Mouse (Mus musculus) midbrain, embryonic 11.5 days (tissue): Measurements from ENCODE around the gene Gm10277. TPM values are rescaled to one million over a fixed set of nuclear protein-coding genes. Genes with fewer than 3 reads are reported as not detected.

Experiments used
- ATAC-seq: fragments of 200-750 bp; cut with Nextera tagmentation; 2 replicates; pipeline ENCODE4 v1.8.0; 2017; ENCODE audit warnings: moderate TSS enrichment, moderate library complexity; ENCODE audit not compliant: low FRiP score
- DNase-seq: peaks from one replicate; pipeline ENCODE4 v3.0.0; 2015; ENCODE audit warnings: low spot score; ENCODE audit errors: missing footprints
- H3K27ac ChIP-seq: fragments of 300-500 bp; sonication (generic); 2 replicates; pipeline ENCODE4 v1.5.1; 2014; ENCODE audit warnings: low read depth, low read length
- H3K27me3 ChIP-seq: fragments of 300-500 bp; sonication (generic); 2 replicates; pipeline ENCODE4 v1.6.1; 2014; ENCODE audit warnings: mild to moderate bottlenecking, low read length, moderate library complexity, mixed read lengths; ENCODE audit not compliant: control insufficient read depth, insufficient read depth
- H3K36me3 ChIP-seq: fragments of 300-500 bp; sonication (generic); 2 replicates; pipeline ENCODE4 v1.6.1; 2014; ENCODE audit warnings: mild to moderate bottlenecking, low read length, moderate library complexity, mixed read lengths; ENCODE audit not compliant: control insufficient read depth, insufficient read depth
- H3K4me1 ChIP-seq: fragments of 300-500 bp; sonication (generic); 2 replicates; pipeline ENCODE4 v1.6.1; 2014; ENCODE audit warnings: low read length; ENCODE audit not compliant: control insufficient read depth, insufficient read depth
- H3K4me2 ChIP-seq: fragments of 300-500 bp; sonication (generic); 2 replicates; pipeline ENCODE4 v1.6.1; 2014; ENCODE audit warnings: mild to moderate bottlenecking, moderate library complexity
- H3K4me3 ChIP-seq: fragments of 300-500 bp; sonication (generic); 2 replicates; pipeline ENCODE4 v1.5.1; 2014; ENCODE audit warnings: low read depth, low read length
- H3K9ac ChIP-seq: fragments of 300-500 bp; sonication (generic); 2 replicates; pipeline ENCODE4 v1.6.1; 2014; ENCODE audit warnings: low read length
- H3K9me3 ChIP-seq: fragments of 300-500 bp; sonication (generic); 2 replicates; pipeline ENCODE4 v1.6.1; 2016; ENCODE audit warnings: low read length; ENCODE audit not compliant: control insufficient read depth
- WGBS: fragments of 180-500 bp; shearing (Covaris S2); extraction: QIAGEN DNeasy Blood & Tissue Kit; methylation state at CpG from one replicate; pipeline ENCODE4 v1.1.7; 2014; 5-methylcytosine and 5-hydroxymethylcytosine counted together
- polyA plus RNA-seq: library from polyadenylated mRNA; unstranded; fragments of >200 nt; fragmentation: Nextera tagmentation; extraction: Ambion mirVana; gene quantifications from 2 replicates; pipeline ENCODE4 v1.2.1, GENCODE M21; 2014

The Gm10277 gene
- polyA plus RNA-seq, 1 experiment from 2014 or later: 0.79 TPM

GRCm38 (mm10) chr11:77791752-77792565 is 4.4 kb upstream of the Gm10277 start:
- Histone ChIP-seq H3K4me2 (no peak overlapping the region), H3K4me3 (no peak overlapping the region), H3K36me3 (no peaks in the 10 kb centered on the region), H3K4me1 (peaks cover 11% of the 10 kb centered on the region), H3K9me3 (no peaks in the 10 kb centered on the region), H3K27me3 (no peaks in the 10 kb centered on the region), H3K9ac (no peak overlapping the region), H3K27ac (no peak overlapping the region)
- ATAC-seq: no peak
- 69% methylated on average over 12 of the region's 12 CpGs for WGBS
- no peak for DNase-seq

GRCm38 (mm10) chr11:77791241-77791727 is 3.7 kb upstream of the Gm10277 start:
- ATAC-seq (no peak), DNase-seq (no peak)
- WGBS: 47% methylated on average over 8 of the region's 8 CpGs
- Histone ChIP-seq H3K27me3 (no peaks in the 10 kb centered on the region), H3K4me3 (no peak overlapping the region), H3K4me2 (no peak overlapping the region), H3K4me1 (peaks cover 13% of the 10 kb centered on the region), H3K27ac (no peak overlapping the region), H3K36me3 (no peaks in the 10 kb centered on the region), H3K9me3 (no peaks in the 10 kb centered on the region), H3K9ac (peak overlapping the region; percentile 24)

- Histone ChIP-seq H3K9ac (no peak overlapping the region), H3K4me2 (no peak overlapping the region), H3K36me3 (no peaks in the 10 kb centered on the region), H3K4me3 (no peak overlapping the region), H3K27ac (no peak overlapping the region), H3K4me1 (peaks cover 22% of the 10 kb centered on the region), H3K27me3 (no peaks in the 10 kb centered on the region), H3K9me3 (no peaks in the 10 kb centered on the region)
- ATAC-seq: no peak
- DNase-seq: no peak
- 57% methylated on average over 9 of the region's 9 CpGs for WGBS
These were observed 2.7 kb upstream of the Gm10277 start for GRCm38 (mm10) chr11:77790286-77790685.

- no peak overlapping the region for H3K4me3 ChIP-seq
- H3K27me3 ChIP-seq: no peaks in the 10 kb centered on the region
- DNase-seq (no peak), ATAC-seq (no peak)
- H3K4me2 ChIP-seq: no peak overlapping the region
- H3K36me3 ChIP-seq: no peaks in the 10 kb centered on the region
- 95% methylated on average over 5 of the region's 5 CpGs for WGBS
- peaks cover 23% of the 10 kb centered on the region for H3K4me1 ChIP-seq
- H3K27ac ChIP-seq: no peak overlapping the region
- no peaks in the 10 kb centered on the region for H3K9me3 ChIP-seq
- no peak overlapping the region for H3K9ac ChIP-seq
These were observed 2.0 kb upstream of the Gm10277 start for GRCm38 (mm10) chr11:77789512-77789911.

- Histone ChIP-seq H3K4me2 (no peak overlapping the region), H3K4me3 (no peak overlapping the region), H3K36me3 (no peaks in the 10 kb centered on the region), H3K27me3 (no peaks in the 10 kb centered on the region), H3K9ac (no peak overlapping the region), H3K27ac (no peak overlapping the region; the same call in 1 of the 2 replicates), H3K4me1 (peaks cover 16% of the 10 kb centered on the region), H3K9me3 (no peaks in the 10 kb centered on the region)
- DNase-seq: no peak
- no peak for ATAC-seq
- WGBS: 62% methylated on average over 7 of the region's 7 CpGs
These were observed 1.6 kb downstream of the Gm10277 start for GRCm38 (mm10) chr11:77785768-77786561.

- Histone ChIP-seq H3K9me3 (no peaks in the 10 kb centered on the region), H3K27me3 (no peaks in the 10 kb centered on the region), H3K27ac (no peak overlapping the region), H3K4me3 (no peak overlapping the region), H3K9ac (no peak overlapping the region), H3K36me3 (no peaks in the 10 kb centered on the region), H3K4me1 (peaks cover 12% of the 10 kb centered on the region), H3K4me2 (no peak overlapping the region)
- no peak for DNase-seq
- ATAC-seq: no peak
- WGBS: 24% methylated on average over 5 of the region's 5 CpGs
These were observed 2.2 kb downstream of the Gm10277 start for GRCm38 (mm10) chr11:77785396-77785767.

GRCm38 (mm10) chr11:77784894-77785293 is 2.7 kb downstream of the Gm10277 start:
- H3K9me3 ChIP-seq: no peaks in the 10 kb centered on the region
- H3K4me3 ChIP-seq: no peak overlapping the region
- ATAC-seq: no peak
- H3K27ac ChIP-seq: no peak overlapping the region
- peaks cover 12% of the 10 kb centered on the region for H3K4me1 ChIP-seq
- no peak overlapping the region for H3K4me2 ChIP-seq
- no peaks in the 10 kb centered on the region for H3K36me3 ChIP-seq
- DNase-seq: no peak
- WGBS: 86% methylated on average over 9 of the region's 9 CpGs
- H3K9ac ChIP-seq: no peak overlapping the region
- no peaks in the 10 kb centered on the region for H3K27me3 ChIP-seq

GRCm38 (mm10) chr11:77783747-77784646 is 3.5 kb downstream of the Gm10277 start:
- Histone ChIP-seq H3K27me3 (no peaks in the 10 kb centered on the region), H3K4me3 (no peak overlapping the region), H3K36me3 (no peaks in the 10 kb centered on the region), H3K9ac (no peak overlapping the region), H3K4me2 (no peak overlapping the region), H3K4me1 (peaks cover 12% of the 10 kb centered on the region), H3K27ac (no peak overlapping the region; the same call in 1 of the 2 replicates), H3K9me3 (no peaks in the 10 kb centered on the region)
- DNase-seq (no peak), ATAC-seq (no peak)
- WGBS: 65% methylated on average over 18 of the region's 18 CpGs
